Mouse (Mus musculus) G1E (cell line): ENCODE measurements around the gene Mmp13. TPM values are rescaled to one million over a fixed set of nuclear protein-coding genes. Genes with fewer than 3 reads are reported as not detected.
"Not testable (repeated sequence)": the region's sequence is repeated elsewhere in the genome, so short reads cannot be mapped to it uniquely, and the experiment has no call there.

Experiments used
- ATAC-seq: 2 replicates; pipeline ENCODE4 v1.8.0; 2016; ENCODE audit warnings: mild to moderate bottlenecking; ENCODE audit not compliant: insufficient number of reproducible peaks, poor library complexity, low FRiP score, severe bottlenecking; ENCODE audit errors: extremely low read depth
- DNase-seq: peaks from one replicate; pipeline ENCODE4 v3.0.0; 2012; ENCODE audit warnings: low spot score
- H3K27me3 ChIP-seq: 2 replicates; pipeline ENCODE4 v1.6.1; 2012; ENCODE audit warnings: mild to moderate bottlenecking, low read length, inconsistent platforms; ENCODE audit not compliant: insufficient read depth
- H3K36me3 ChIP-seq: replicated peaks from 2 replicates; pipeline ENCODE3; 2012; ENCODE audit warnings: mild to moderate bottlenecking, inconsistent platforms
- H3K4me1 ChIP-seq: 2 replicates; pipeline ENCODE4 v1.6.1; 2012; ENCODE audit warnings: low read depth, low read length, inconsistent platforms, mixed read lengths; ENCODE audit not compliant: insufficient read depth
- H3K4me3 ChIP-seq: 2 replicates; pipeline ENCODE4 v1.5.1; 2012; ENCODE audit warnings: low read depth, mild to moderate bottlenecking, inconsistent platforms, low read length, moderate library complexity, mixed read lengths
- H3K9me3 ChIP-seq: replicated peaks from 2 replicates; pipeline ENCODE4 v1.6.1; 2012; ENCODE audit warnings: inconsistent platforms
- CTCF ChIP-seq: IDR thresholded peaks from 2 replicates; pipeline ENCODE4 v1.5.1; 2012; ENCODE audit warnings: low read depth, low read length, inconsistent platforms, mixed read lengths
- GATA1 ChIP-seq: IDR thresholded peaks from 2 replicates; pipeline ENCODE4 v1.6.1; 2012; ENCODE audit warnings: borderline replicate concordance, low read length, inconsistent platforms, mixed read lengths
- GATA2 ChIP-seq: IDR thresholded peaks from 2 replicates; pipeline ENCODE4 v1.6.1; 2012; ENCODE audit warnings: low read depth, low read length, inconsistent platforms, borderline replicate concordance
- POLR2AphosphoS5 ChIP-seq: IDR thresholded peaks from 2 replicates; pipeline ENCODE4 v1.6.1; 2012; ENCODE audit warnings: low read depth, low read length, inconsistent platforms; ENCODE audit not compliant: insufficient replicate concordance
- TAL1 ChIP-seq: conservative IDR thresholded peaks from 2 replicates; pipeline ENCODE4 v1.6.1; 2012; ENCODE audit warnings: low read depth, low read length, inconsistent platforms, mixed read lengths
- polyA plus RNA-seq: library from polyadenylated mRNA; stranded (reverse); fragments of >175 nt; gene quantifications from 2 replicates; pipeline ENCODE4 v1.2.3, GENCODE M21; 2012
- total RNA-seq, 2 experiments: library from RNA; stranded (forward) in 1 of 2; stranded (reverse) in 1 of 2; fragments of 200-1000 nt in 1 of 2; fragments of >200 nt in 1 of 2; fragmentation: Nextera tagmentation in 1 of 2; gene quantifications; 2 replicates each; pipeline ENCODE4 v1.2.3; 2014 to 2017

Mmp13 gene
- total and polyA plus RNA-seq, 3 experiments, result 0.11 TPM; not detected in 2

- no peaks in the 10 kb centered on the region for H3K36me3 ChIP-seq
- H3K9me3 ChIP-seq, result no peaks in the 10 kb centered on the region
- no peak for TF ChIP-seq CTCF
- TF ChIP-seq GATA1, result no peak
- TF ChIP-seq TAL1, result no peak
- TF ChIP-seq GATA2, result no peak
- no peak overlapping the region for H3K4me3 ChIP-seq
- no peak for DNase-seq
- ATAC-seq, result no peak
- no peaks in the 10 kb centered on the region for H3K27me3 ChIP-seq
- no peaks in the 10 kb centered on the region for H3K4me1 ChIP-seq
These were observed 10.4 kb downstream of the Mmp13 start for GRCm38 (mm10) chr9:7282565-7283302.

DNA sequence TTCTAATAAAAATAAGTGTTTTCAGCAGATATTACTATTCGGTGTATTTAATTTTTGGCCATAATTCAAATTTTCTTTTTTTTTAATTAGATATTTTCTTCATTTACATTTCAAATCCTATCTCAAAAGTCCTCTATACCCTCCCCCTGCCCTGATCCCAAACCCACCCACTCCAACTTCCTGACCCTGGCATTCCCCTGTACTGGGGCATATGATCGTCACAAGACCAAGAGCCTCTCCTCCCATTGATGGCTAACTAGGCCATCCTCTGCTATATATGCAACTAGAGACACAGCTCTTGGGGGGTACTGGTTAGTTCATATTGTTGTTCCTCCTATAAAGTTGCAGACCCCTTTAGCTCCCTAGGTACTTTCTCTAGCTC, 11.0 kb downstream of the Mmp13 start:
- not testable (repeated sequence) for H3K4me1 ChIP-seq, ATAC-seq, H3K27me3 ChIP-seq, H3K36me3 ChIP-seq, H3K4me3 ChIP-seq, DNase-seq, H3K9me3 ChIP-seq

DNA sequence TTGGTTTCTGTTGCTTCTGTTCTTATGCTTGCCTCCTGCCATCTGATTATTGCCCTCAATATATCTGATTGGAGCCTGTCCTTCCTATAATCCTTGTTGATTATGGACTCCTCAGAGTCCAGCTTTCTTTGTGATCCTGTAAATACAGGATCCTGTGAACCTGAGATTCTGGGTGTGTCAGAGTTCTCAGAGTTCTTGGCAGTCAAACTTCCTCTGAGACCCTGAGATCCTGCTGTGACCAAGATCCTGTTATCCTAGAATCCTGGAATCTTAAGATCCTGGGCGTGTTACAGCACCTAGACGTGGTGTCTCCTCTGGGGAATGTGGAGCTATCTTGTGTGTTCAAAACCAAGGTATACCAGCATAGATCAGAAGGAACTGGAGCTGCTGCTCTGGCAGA, 17.2 kb downstream of the Mmp13 start:
- no peak overlapping the region for H3K4me3 ChIP-seq
- no peaks in the 10 kb centered on the region for H3K4me1 ChIP-seq
- TF ChIP-seq POLR2AphosphoS5, result no peak
- no peak for TF ChIP-seq GATA1
- TF ChIP-seq GATA2, result no peak
- TF ChIP-seq CTCF, result no peak
- no peak for TF ChIP-seq TAL1
- no peaks in the 10 kb centered on the region for H3K36me3 ChIP-seq
- ATAC-seq (no peak), DNase-seq (no peak)
- peaks cover 5% of the 10 kb centered on the region; the same call in 1 of the 2 replicates for H3K27me3 ChIP-seq
- H3K9me3 ChIP-seq, result no peaks in the 10 kb centered on the region

- Histone ChIP-seq H3K4me3 (no peak overlapping the region), H3K4me1 (no peaks in the 10 kb centered on the region), H3K9me3 (no peaks in the 10 kb centered on the region), H3K27me3 (peaks cover 5% of the 10 kb centered on the region; the same call in 1 of the 2 replicates), H3K36me3 (no peaks in the 10 kb centered on the region)
- no peak for DNase-seq
- TF ChIP-seq GATA2 (no peak), CTCF (no peak), POLR2AphosphoS5 (no peak), TAL1 (no peak), GATA1 (no peak)
- ATAC-seq, result no peak
These were observed 17.6 kb downstream of the Mmp13 start for GRCm38 (mm10) chr9:7289901-7290300.

GRCm38 (mm10) chr9:7292132-7292531, 19.8 kb downstream of the Mmp13 start:
- Histone ChIP-seq H3K9me3 (no peaks in the 10 kb centered on the region), H3K4me1 (no peaks in the 10 kb centered on the region), H3K4me3 (no peak overlapping the region), H3K36me3 (no peaks in the 10 kb centered on the region), H3K27me3 (peaks cover 5% of the 10 kb centered on the region; the same call in 1 of the 2 replicates)
- no peak for DNase-seq
- TF ChIP-seq CTCF (no peak), TAL1 (no peak), POLR2AphosphoS5 (no peak), GATA2 (no peak), GATA1 (no peak)
- no peak for ATAC-seq

DNA sequence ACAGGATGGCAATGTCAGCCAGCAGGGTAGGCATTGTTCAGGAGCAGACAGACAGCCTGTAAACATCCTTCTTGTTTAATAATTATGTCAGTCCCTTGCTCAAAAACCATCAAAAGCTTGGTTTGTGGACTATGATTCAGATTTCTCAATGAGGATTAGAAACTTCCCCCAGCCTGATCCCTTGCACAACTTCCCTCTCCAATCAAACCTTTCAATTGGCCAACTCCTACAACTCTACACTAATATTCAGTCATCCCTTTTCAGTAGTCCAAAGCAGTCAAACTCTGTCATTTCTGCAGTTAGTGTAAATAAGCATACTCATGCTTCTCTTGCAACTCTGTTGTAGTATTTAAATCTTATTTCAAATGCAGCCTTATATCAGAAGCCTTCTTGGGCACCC, 59.5 kb downstream of the Mmp13 start:
- TF ChIP-seq GATA1 (no peak), GATA2 (no peak), CTCF (no peak), TAL1 (no peak), POLR2AphosphoS5 (no peak)
- H3K4me3 ChIP-seq, result no peak overlapping the region
- DNase-seq, result no peak
- H3K27me3 ChIP-seq, result no peaks in the 10 kb centered on the region
- no peaks in the 10 kb centered on the region for H3K9me3 ChIP-seq
- no peaks in the 10 kb centered on the region for H3K4me1 ChIP-seq
- no peak for ATAC-seq
- H3K36me3 ChIP-seq, result no peaks in the 10 kb centered on the region

Other genes with a start within 250 kb of the Mmp13 start
- gene Dync2h1, start 88.1 kb upstream of the Mmp13 start, total RNA-seq (2014; fragmentation: Nextera tagmentation), result 46.3 and 51.3 TPM in 2 replicates
- 14.6 and 17.0 TPM in 2 replicates for gene Dync2h1, start 88.1 kb upstream of the Mmp13 start, total RNA-seq (2017)
- gene Dync2h1, start 88.1 kb upstream of the Mmp13 start, polyA plus RNA-seq, result 0.41 and 0.42 TPM in 2 replicates
- 62.0 and 67.5 TPM in 2 replicates for gene Dcun1d5, start 88.0 kb upstream of the Mmp13 start, total RNA-seq (2014; fragmentation: Nextera tagmentation)
- gene Dcun1d5, start 88.0 kb upstream of the Mmp13 start, total RNA-seq (2017), result 133 and 164 TPM in 2 replicates
- gene Dcun1d5, start 88.0 kb upstream of the Mmp13 start, polyA plus RNA-seq, result 145 and 172 TPM in 2 replicates
- gene Mmp12, start 71.9 kb downstream of the Mmp13 start, total RNA-seq (2014; fragmentation: Nextera tagmentation), result not detected in 2 replicates
- gene Mmp12, start 71.9 kb downstream of the Mmp13 start, total RNA-seq (2017), result 0.23 and 0.33 TPM in 2 replicates
- not detected in 2 replicates for gene Mmp12, start 71.9 kb downstream of the Mmp13 start, polyA plus RNA-seq
- not detected in 2 replicates for gene Mmp1b, start 115.5 kb downstream of the Mmp13 start, total RNA-seq (2014; fragmentation: Nextera tagmentation)
- gene Mmp1b, start 115.5 kb downstream of the Mmp13 start, total RNA-seq (2017), result not detected in 2 replicates
- not detected in 2 replicates for gene Mmp1b, start 115.5 kb downstream of the Mmp13 start, polyA plus RNA-seq
- not detected in 2 replicates for gene Mmp3, start 173.3 kb downstream of the Mmp13 start, total RNA-seq (2014; fragmentation: Nextera tagmentation)
- gene Mmp3, start 173.3 kb downstream of the Mmp13 start, total RNA-seq (2017), result 0.05 and 0.06 TPM in 2 replicates
- gene Mmp3, start 173.3 kb downstream of the Mmp13 start, polyA plus RNA-seq, result not detected in 2 replicates
- gene Mmp10, start 229.8 kb downstream of the Mmp13 start, total RNA-seq (2014; fragmentation: Nextera tagmentation), result not detected in 2 replicates
- gene Mmp10, start 229.8 kb downstream of the Mmp13 start, total RNA-seq (2017), result 0.05 TPM in 1 of 2 replicates, not detected in the other
- gene Mmp10, start 229.8 kb downstream of the Mmp13 start, polyA plus RNA-seq, result not detected in 2 replicates